ENCODE assay signal across 7 mouse cellular contexts in the genomic region with DNA sequence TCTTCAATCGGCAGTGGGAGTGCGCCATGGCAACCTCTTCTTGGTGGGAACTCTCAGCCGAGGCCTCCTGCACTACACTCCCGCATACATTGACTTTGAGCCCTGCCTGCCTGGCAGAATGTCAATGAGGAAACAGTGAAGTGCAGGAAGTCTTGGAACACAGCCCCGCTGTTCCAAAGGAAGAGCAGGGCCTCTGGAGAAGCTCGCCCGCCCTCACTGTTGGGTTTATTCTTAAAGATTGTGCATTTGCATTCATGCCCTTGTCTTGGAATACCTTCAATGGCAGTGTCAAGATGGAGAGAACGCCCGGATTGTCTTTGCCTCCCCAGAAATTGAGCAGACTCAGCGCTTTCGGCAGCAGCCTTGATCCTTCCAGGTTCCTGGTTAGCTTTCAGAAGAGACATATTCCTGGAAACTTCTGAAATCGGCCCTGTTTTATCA.
A peak's percentile ranks its signal among the peaks of the same experiment; 100 is the strongest.
DNase-seq lines count a peak whose midpoint lies in the region; ATAC-seq lines count a peak whose summit lies in the region.

No protein-coding gene starts in this region.

- peaks cover 5% of the 10 kb centered on the region for H3K4me1 ChIP-seq in kidney, embryonic 15.5 days
- H3K4me1 ChIP-seq in forebrain, embryonic 14.5 days (ENCODE audit: control insufficient read depth, insufficient read depth, low read length): peaks cover 8% of the 10 kb centered on the region; the same call in 1 of the 2 replicates
- H3K4me1 ChIP-seq in hindbrain, embryonic 14.5 days (replicated peaks; ENCODE audit: control insufficient read depth, insufficient read depth, low read length): 0 out of 2 replicates have a peak, but pooled peaks cover 9% of the 10 kb centered on the region
- peaks cover 8% of the 10 kb centered on the region for H3K4me1 ChIP-seq in lung, embryonic 16.5 days (replicated peaks; ENCODE audit: control insufficient read depth, insufficient read depth, low read length)
- H3K4me1 ChIP-seq in stomach, embryonic 14.5 days (ENCODE audit: control insufficient read depth, insufficient read depth, low read length): peaks cover 6% of the 10 kb centered on the region; the same call in 1 of the 2 replicates

- H3K9me3 ChIP-seq in kidney, embryonic 15.5 days (replicated peaks): no peaks in the 10 kb centered on the region
- H3K9me3 ChIP-seq in forebrain, embryonic 14.5 days (replicated peaks; ENCODE audit: control insufficient read depth, low read length): no peaks in the 10 kb centered on the region
- H3K9me3 ChIP-seq in hindbrain, embryonic 14.5 days (ENCODE audit: control insufficient read depth, low read length): no peaks in the 10 kb centered on the region
- 0 out of 2 replicates have a peak, but pooled peaks cover 2% of the 10 kb centered on the region for H3K9me3 ChIP-seq in lung, embryonic 16.5 days (ENCODE audit: control insufficient read depth, low read length)
- no peaks in the 10 kb centered on the region for H3K9me3 ChIP-seq in stomach, embryonic 14.5 days (ENCODE audit: control insufficient read depth, low read depth, low read length)

- no peaks in the 10 kb centered on the region for H3K27me3 ChIP-seq in kidney, embryonic 15.5 days
- H3K27me3 ChIP-seq in forebrain, embryonic 14.5 days (replicated peaks; ENCODE audit: control insufficient read depth, insufficient read depth, low read length): no peaks in the 10 kb centered on the region
- H3K27me3 ChIP-seq in hindbrain, embryonic 14.5 days (ENCODE audit: control insufficient read depth, insufficient read depth, low read length): no peaks in the 10 kb centered on the region
- no peaks in the 10 kb centered on the region for H3K27me3 ChIP-seq in lung, embryonic 16.5 days (ENCODE audit: control insufficient read depth, insufficient read depth, low read depth, low read length)
- no peaks in the 10 kb centered on the region for H3K27me3 ChIP-seq in stomach, embryonic 14.5 days (ENCODE audit: control insufficient read depth, insufficient read depth, low read length)

- H3K9ac ChIP-seq in kidney, embryonic 15.5 days: no peak overlapping the region
- H3K9ac ChIP-seq in forebrain, embryonic 14.5 days (ENCODE audit: low read length): no peak overlapping the region
- no peak overlapping the region for H3K9ac ChIP-seq in hindbrain, embryonic 14.5 days
- no peak overlapping the region for H3K9ac ChIP-seq in lung, embryonic 16.5 days (ENCODE audit: low read length)
- H3K9ac ChIP-seq in stomach, embryonic 14.5 days (replicated peaks; ENCODE audit: low read depth, low read length): no peak overlapping the region

- 48% methylated on average over 12 of the region's 12 CpGs for WGBS in kidney, embryonic 15.5 days
- 21% methylated on average over 12 of the region's 12 CpGs for WGBS in forebrain, embryonic 14.5 days
- 35% methylated on average over 12 of the region's 12 CpGs for WGBS in hindbrain, embryonic 14.5 days
- WGBS in lung, embryonic 16.5 days: 29% methylated on average over 12 of the region's 12 CpGs
- WGBS in stomach, embryonic 14.5 days: 43% methylated on average over 12 of the region's 12 CpGs

- no peaks in the 10 kb centered on the region for H3K36me3 ChIP-seq in kidney, embryonic 15.5 days
- H3K36me3 ChIP-seq in forebrain, embryonic 14.5 days (ENCODE audit: control insufficient read depth, insufficient read depth, low read length): no peaks in the 10 kb centered on the region
- no peaks in the 10 kb centered on the region for H3K36me3 ChIP-seq in hindbrain, embryonic 14.5 days (replicated peaks; ENCODE audit: control insufficient read depth, insufficient read depth)
- no peaks in the 10 kb centered on the region for H3K36me3 ChIP-seq in lung, embryonic 16.5 days (ENCODE audit: control insufficient read depth, insufficient read depth, low read length)
- H3K36me3 ChIP-seq in stomach, embryonic 14.5 days (ENCODE audit: control insufficient read depth, insufficient read depth, low read length): no peaks in the 10 kb centered on the region

- H3K27ac ChIP-seq in kidney, embryonic 15.5 days: no peak overlapping the region
- no peak overlapping the region for H3K27ac ChIP-seq in forebrain, embryonic 14.5 days (ENCODE audit: low read depth, low read length)
- peak overlapping the region; percentile 69 for H3K27ac ChIP-seq in hindbrain, embryonic 14.5 days
- H3K27ac ChIP-seq in lung, embryonic 16.5 days (ENCODE audit: low read length): peak overlapping the region; percentile 53; the same call in 1 of the 2 replicates
- peak overlapping the region; percentile 21; the same call in 1 of the 2 replicates for H3K27ac ChIP-seq in stomach, embryonic 14.5 days (ENCODE audit: low read length)

- no peak for ATAC-seq in kidney, embryonic 15.5 days (replicated peaks; ENCODE audit: low FRiP score)
- peak; percentile 64 for ATAC-seq in forebrain, embryonic 14.5 days
- ATAC-seq in hindbrain, embryonic 14.5 days (ENCODE audit: low FRiP score): peak; percentile 78
- ATAC-seq in lung, embryonic 16.5 days (ENCODE audit: low read depth): peak; percentile 75
- ATAC-seq in stomach, embryonic 14.5 days (ENCODE audit: insufficient number of reproducible peaks, insufficient read depth, low FRiP score, low read depth): peak; percentile 61; the same call in 1 of the 2 replicates

- peak; percentile 31 for DNase-seq in kidney, postnatal 14 days
- DNase-seq in forebrain, embryonic 14.5 days (ENCODE audit: low spot score): peak; percentile 86
- DNase-seq in hindbrain, embryonic 14.5 days (ENCODE audit: low spot score): peak; percentile 65
- DNase-seq in T-cell, adult 2 months (ENCODE audit: low spot score): no peak

- H3K4me2 ChIP-seq in kidney, embryonic 15.5 days: no peak overlapping the region
- H3K4me2 ChIP-seq in forebrain, embryonic 14.5 days (ENCODE audit: low read length): no peak overlapping the region
- H3K4me2 ChIP-seq in hindbrain, embryonic 14.5 days (replicated peaks): no peak overlapping the region
- H3K4me2 ChIP-seq in lung, embryonic 16.5 days (ENCODE audit: low read depth, low read length): 0 out of 2 replicates have a peak overlapping the region, but pooled peaks have one; percentile 15
- H3K4me2 ChIP-seq in stomach, embryonic 14.5 days (replicated peaks; ENCODE audit: low read depth, low read length): no peak overlapping the region

- H3K4me3 ChIP-seq in kidney, embryonic 15.5 days (replicated peaks): no peak overlapping the region
- no peak overlapping the region for H3K4me3 ChIP-seq in forebrain, embryonic 14.5 days (ENCODE audit: low read depth, low read length)
- no peak overlapping the region for H3K4me3 ChIP-seq in hindbrain, embryonic 14.5 days (replicated peaks; ENCODE audit: low read length)
- no peak overlapping the region for H3K4me3 ChIP-seq in lung, embryonic 16.5 days (ENCODE audit: low read length)
- no peak overlapping the region for H3K4me3 ChIP-seq in stomach, embryonic 14.5 days (ENCODE audit: low read depth, low read length)

Comparison
In these comparisons a context has a peak if more than half of its experiments do, and no peak if none do; other contexts are left out.
1. H3K27ac ChIP-seq: peak in hindbrain, embryonic 14.5 days (single experiment), lung, embryonic 16.5 days (single experiment) and stomach, embryonic 14.5 days (single experiment); none in kidney, embryonic 15.5 days (single experiment) and forebrain, embryonic 14.5 days (single experiment).